Mouse (Mus musculus) heart, embryonic 15.5 days (tissue): ENCODE results near the gene Lsamp. TPM values are rescaled to one million over a fixed set of nuclear protein-coding genes. Genes with fewer than 3 reads are reported as not detected.
A peak's percentile ranks its signal among the peaks of the same experiment; 100 is the strongest.

Experiments
- ATAC-seq: fragments of 200-750 bp; cut with Nextera tagmentation; replicated peaks from 2 replicates; pipeline ENCODE4 v1.8.0; 2017; ENCODE audit warnings: low read depth, moderate TSS enrichment; ENCODE audit not compliant: insufficient number of reproducible peaks, insufficient read depth, low FRiP score
- H3K27ac ChIP-seq: fragments of 300-500 bp; sonication (generic); 2 replicates; pipeline ENCODE4 v1.5.1; 2015; ENCODE audit warnings: mild to moderate bottlenecking, inconsistent platforms
- H3K27me3 ChIP-seq: fragments of 300-500 bp; sonication (generic); 2 replicates; pipeline ENCODE4 v1.6.1; 2015; ENCODE audit warnings: inconsistent platforms
- H3K36me3 ChIP-seq: fragments of 300-500 bp; sonication (generic); 2 replicates; pipeline ENCODE4 v1.6.1; 2015; ENCODE audit warnings: mild to moderate bottlenecking, inconsistent platforms
- H3K4me1 ChIP-seq: fragments of 300-500 bp; sonication (generic); replicated peaks from 2 replicates; pipeline ENCODE4 v1.6.1; 2015; ENCODE audit warnings: inconsistent platforms
- H3K4me2 ChIP-seq: fragments of 300-500 bp; sonication (generic); 2 replicates; pipeline ENCODE4 v1.6.1; 2015; ENCODE audit warnings: inconsistent platforms, mild to moderate bottlenecking, moderate library complexity
- H3K4me3 ChIP-seq: fragments of 300-500 bp; sonication (generic); 2 replicates; pipeline ENCODE4 v1.5.1; 2015; ENCODE audit warnings: mild to moderate bottlenecking, inconsistent platforms
- H3K9ac ChIP-seq: fragments of 300-500 bp; sonication (generic); 2 replicates; pipeline ENCODE4 v1.6.1; 2015; ENCODE audit warnings: mild to moderate bottlenecking, inconsistent platforms
- H3K9me3 ChIP-seq: fragments of 300-500 bp; sonication (generic); replicated peaks from 2 replicates; pipeline ENCODE4 v1.6.1; 2016; ENCODE audit warnings: inconsistent platforms
- WGBS: fragments of 180-500 bp; shearing (Covaris S2); methylation state at CpG from one replicate; pipeline ENCODE4 v1.1.7; 2015; ENCODE audit warnings: mixed read lengths; 5-methylcytosine and 5-hydroxymethylcytosine counted together
- polyA plus RNA-seq: library from polyadenylated mRNA; unstranded; fragments of >200 nt; fragmentation: Nextera tagmentation; extraction: Ambion mirVana; gene quantifications from 2 replicates; pipeline ENCODE4 v1.2.1, GENCODE M21; 2015

Gene Lsamp
- polyA plus RNA-seq, 1 experiment from 2014 or later = 1.7 TPM

DNA sequence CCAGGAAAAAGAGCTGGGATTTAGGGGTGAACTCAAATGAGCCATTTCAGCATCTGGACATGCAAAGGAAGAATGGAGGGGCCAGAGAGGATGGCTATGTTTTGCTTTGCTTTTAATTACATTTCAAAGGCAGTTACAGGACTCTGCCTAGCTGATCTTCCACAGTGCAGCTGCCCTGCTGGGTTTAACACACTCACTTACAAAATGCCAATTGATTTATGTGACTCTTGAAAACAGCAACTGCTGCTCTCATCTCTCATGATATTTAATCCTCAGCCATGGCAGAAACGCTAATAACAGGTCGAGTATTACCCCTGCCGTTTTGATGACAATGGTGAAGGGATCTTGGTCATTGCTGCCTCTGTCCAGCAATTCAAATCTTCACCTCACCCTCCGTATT, 2139.7 kb downstream of the Lsamp start:
- WGBS = 65% methylated on average over 4 of the region's 4 CpGs
- Histone ChIP-seq H3K36me3 (no peaks in the 10 kb centered on the region), H3K4me3 (no peak overlapping the region), H3K27me3 (no peaks in the 10 kb centered on the region), H3K27ac (no peak overlapping the region), H3K4me2 (no peak overlapping the region), H3K4me1 (no peaks in the 10 kb centered on the region), H3K9ac (no peak overlapping the region), H3K9me3 (no peaks in the 10 kb centered on the region)
- no peak for ATAC-seq

DNA sequence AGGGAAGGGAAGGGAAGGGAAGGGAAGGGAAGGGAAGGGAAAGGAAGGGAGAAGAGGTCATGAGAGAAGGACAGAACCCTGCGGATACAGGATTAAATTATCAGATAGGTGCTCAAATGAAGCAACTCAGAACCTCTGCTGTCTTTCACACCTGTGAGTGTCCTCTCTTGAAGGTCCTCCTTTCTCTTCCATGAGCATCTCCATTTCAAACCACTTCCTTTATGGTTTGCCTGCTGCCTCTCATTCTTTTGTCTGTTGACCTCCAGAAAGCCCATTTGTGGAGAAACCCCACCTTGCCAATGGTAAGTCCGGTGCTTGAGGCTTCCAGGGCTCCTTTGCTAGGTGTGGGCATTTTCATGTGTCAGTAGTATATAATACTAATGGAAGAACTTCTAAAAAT, 2141.9 kb downstream of the Lsamp start:
- Histone ChIP-seq H3K36me3 (no peaks in the 10 kb centered on the region), H3K4me1 (no peaks in the 10 kb centered on the region), H3K27ac (no peak overlapping the region), H3K9ac (no peak overlapping the region), H3K27me3 (no peaks in the 10 kb centered on the region), H3K9me3 (no peaks in the 10 kb centered on the region), H3K4me2 (no peak overlapping the region), H3K4me3 (no peak overlapping the region)
- WGBS = 69% methylated on average over 2 of the region's 2 CpGs
- no peak for ATAC-seq

DNA sequence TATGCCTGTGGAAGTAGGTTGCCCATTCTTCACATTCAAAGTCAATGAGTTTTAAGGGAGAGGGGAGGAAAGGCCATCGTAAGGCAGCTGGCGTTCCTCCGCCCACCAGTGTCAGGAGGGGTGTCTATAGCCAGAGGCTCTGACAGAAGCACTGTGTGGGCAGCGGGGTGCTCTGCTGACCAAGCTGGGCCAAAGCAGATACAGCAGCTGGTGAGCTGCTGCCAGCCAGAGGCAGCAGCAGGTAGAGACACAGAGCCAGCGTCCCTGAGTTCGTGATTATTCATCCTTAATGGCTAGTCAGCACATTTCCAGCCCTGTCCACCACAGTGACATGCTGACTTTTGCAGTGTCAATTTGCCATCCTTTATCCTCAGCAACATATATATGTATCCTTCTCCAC, 2163.0 kb downstream of the Lsamp start:
- Histone ChIP-seq H3K4me2 (no peak overlapping the region), H3K36me3 (no peaks in the 10 kb centered on the region), H3K4me3 (no peak overlapping the region), H3K9me3 (no peaks in the 10 kb centered on the region), H3K9ac (no peak overlapping the region), H3K27ac (no peak overlapping the region), H3K4me1 (no peaks in the 10 kb centered on the region), H3K27me3 (no peaks in the 10 kb centered on the region)
- 69% methylated on average over 6 of the region's 6 CpGs for WGBS
- ATAC-seq = no peak

DNA sequence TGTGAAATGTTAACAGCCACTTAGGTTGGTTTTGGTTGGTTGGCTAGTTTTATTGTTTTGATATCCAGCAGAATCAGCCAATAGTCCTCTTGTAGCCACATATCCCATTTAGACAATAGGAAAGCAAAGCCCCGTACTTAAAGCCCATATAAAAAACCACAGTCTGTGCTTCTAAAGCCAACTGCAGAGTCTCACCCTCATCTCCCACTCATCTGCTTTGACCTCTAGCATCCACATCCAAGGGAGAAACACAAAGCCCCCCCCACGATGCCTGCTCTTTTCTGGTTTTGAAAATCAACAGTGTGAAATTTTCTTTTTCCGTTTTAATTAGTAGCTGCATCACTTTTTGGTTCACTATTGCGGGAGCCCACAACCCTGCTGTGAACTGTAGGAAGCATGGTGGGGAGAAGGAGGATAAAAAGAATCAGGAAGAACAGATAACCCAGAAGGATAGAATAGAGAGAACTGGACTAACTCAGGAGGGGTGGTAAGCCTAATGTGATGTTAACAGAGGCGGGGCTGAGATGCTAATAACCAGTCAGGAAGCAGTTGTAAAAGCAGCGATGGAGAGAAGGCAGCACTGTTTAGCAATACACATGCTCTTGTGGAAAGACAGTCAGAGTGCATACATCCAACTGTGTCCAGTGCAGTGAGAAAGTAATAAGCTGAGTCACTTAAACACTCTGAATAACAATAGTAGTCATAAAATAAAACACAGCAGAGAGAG, 2165.2 kb downstream of the Lsamp start:
- Histone ChIP-seq H3K4me3 (no peak overlapping the region), H3K9me3 (no peaks in the 10 kb centered on the region), H3K36me3 (no peaks in the 10 kb centered on the region), H3K9ac (no peak overlapping the region), H3K4me1 (peaks cover 6% of the 10 kb centered on the region), H3K27me3 (no peaks in the 10 kb centered on the region), H3K27ac (no peak overlapping the region), H3K4me2 (no peak overlapping the region)
- ATAC-seq = no peak
- WGBS = 68% methylated on average over 6 of the region's 6 CpGs

DNA sequence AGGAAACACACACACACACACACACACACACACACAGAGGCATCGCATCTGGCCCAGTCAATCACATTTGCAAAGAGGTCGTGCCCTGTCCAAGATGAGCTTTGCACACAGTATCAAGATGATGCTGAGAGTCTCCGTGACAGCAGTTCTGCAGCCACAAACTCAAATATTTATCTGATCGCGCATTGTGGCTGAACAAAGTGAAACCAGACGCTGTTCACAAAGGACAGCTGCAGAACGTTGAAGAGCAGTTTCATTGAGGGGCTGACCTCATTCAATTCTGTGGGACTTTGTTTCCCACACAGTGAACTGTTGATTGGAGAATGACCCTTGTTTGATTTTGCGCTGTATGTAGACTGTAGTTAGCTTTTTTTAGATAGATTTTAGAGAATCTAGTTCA, 2168.5 kb downstream of the Lsamp start:
- Histone ChIP-seq H3K4me2 (peak overlapping the region; percentile 44), H3K4me3 (peak overlapping the region; percentile 0; the same call in 1 of the 2 replicates), H3K4me1 (peaks cover 6% of the 10 kb centered on the region), H3K27ac (no peak overlapping the region), H3K9ac (no peak overlapping the region), H3K9me3 (no peaks in the 10 kb centered on the region), H3K27me3 (no peaks in the 10 kb centered on the region), H3K36me3 (no peaks in the 10 kb centered on the region)
- 32% methylated on average over 8 of the region's 8 CpGs for WGBS
- ATAC-seq = no peak

DNA sequence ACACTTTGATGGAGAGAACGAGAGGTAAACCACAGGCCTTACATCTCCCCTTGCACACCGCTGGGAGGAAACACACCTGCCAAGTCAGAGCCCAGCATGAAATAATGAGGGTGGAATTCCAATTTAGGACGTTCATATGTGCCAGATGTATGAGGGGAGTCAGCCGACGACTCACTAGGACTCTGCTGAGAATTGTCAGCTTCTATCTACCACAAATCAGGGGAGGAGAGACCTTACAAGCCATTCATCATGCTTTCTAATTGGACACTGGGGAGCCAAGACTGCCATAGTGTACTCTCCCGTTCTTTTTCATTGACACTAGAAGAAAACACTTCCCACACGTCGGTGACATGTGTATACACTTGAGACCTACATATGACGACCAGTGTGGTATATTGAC, 2173.7 kb downstream of the Lsamp start:
- Histone ChIP-seq H3K4me3 (no peak overlapping the region), H3K27me3 (no peaks in the 10 kb centered on the region), H3K9me3 (no peaks in the 10 kb centered on the region), H3K4me1 (peaks cover under 1% of the 10 kb centered on the region; the same call in 1 of the 2 replicates), H3K27ac (no peak overlapping the region), H3K36me3 (no peaks in the 10 kb centered on the region), H3K4me2 (no peak overlapping the region), H3K9ac (no peak overlapping the region)
- 73% methylated on average over 9 of the region's 9 CpGs for WGBS
- ATAC-seq = no peak

DNA sequence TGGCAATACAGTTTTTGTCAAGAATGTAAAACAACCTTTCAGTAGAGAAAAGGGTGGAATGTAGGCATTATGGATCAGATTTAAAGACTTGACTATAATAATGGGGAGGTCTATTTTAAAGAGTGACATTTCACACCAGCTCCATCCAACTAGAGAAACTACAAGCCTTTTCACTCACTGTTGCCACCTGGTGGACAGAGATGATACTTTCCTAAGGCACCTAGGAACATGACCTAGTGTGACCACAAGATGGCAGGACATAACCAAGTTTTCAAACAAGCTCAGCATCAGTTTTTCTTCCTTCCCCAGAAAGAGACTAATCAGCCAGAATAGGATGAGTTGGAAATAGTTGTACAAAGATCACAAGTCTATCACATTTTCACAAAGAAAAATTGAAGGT, 2180.8 kb downstream of the Lsamp start:
- Histone ChIP-seq H3K36me3 (no peaks in the 10 kb centered on the region), H3K9ac (no peak overlapping the region), H3K27ac (no peak overlapping the region), H3K4me1 (no peaks in the 10 kb centered on the region), H3K4me2 (no peak overlapping the region), H3K27me3 (no peaks in the 10 kb centered on the region), H3K4me3 (no peak overlapping the region), H3K9me3 (no peaks in the 10 kb centered on the region)
- no peak for ATAC-seq

DNA sequence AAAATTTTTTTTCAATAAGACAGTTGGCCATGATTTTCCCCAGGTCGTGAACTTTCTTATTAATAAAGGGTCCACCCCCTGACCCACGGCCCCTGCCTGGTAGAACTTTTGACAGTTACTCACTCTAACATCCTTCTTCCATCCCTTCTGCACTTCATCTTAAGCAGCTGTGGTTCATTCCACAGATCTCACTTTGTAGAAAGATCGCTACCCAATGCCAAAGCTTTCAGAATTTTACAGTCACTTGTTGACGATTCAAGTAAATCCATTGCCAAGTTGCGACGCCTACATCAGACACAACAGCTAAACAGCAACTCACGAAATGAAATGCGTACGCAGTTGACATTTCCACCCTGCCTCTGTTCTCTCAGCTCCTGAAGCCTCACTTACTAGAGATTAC, 2184.1 kb downstream of the Lsamp start:
- H3K4me2 ChIP-seq = no peak overlapping the region
- no peaks in the 10 kb centered on the region for H3K4me1 ChIP-seq
- no peaks in the 10 kb centered on the region for H3K36me3 ChIP-seq
- H3K9me3 ChIP-seq = no peaks in the 10 kb centered on the region
- WGBS = 83% methylated on average over 9 of the region's 9 CpGs
- no peak for ATAC-seq
- no peaks in the 10 kb centered on the region for H3K27me3 ChIP-seq
- H3K4me3 ChIP-seq = no peak overlapping the region
- no peak overlapping the region for H3K27ac ChIP-seq
- no peak overlapping the region for H3K9ac ChIP-seq

DNA sequence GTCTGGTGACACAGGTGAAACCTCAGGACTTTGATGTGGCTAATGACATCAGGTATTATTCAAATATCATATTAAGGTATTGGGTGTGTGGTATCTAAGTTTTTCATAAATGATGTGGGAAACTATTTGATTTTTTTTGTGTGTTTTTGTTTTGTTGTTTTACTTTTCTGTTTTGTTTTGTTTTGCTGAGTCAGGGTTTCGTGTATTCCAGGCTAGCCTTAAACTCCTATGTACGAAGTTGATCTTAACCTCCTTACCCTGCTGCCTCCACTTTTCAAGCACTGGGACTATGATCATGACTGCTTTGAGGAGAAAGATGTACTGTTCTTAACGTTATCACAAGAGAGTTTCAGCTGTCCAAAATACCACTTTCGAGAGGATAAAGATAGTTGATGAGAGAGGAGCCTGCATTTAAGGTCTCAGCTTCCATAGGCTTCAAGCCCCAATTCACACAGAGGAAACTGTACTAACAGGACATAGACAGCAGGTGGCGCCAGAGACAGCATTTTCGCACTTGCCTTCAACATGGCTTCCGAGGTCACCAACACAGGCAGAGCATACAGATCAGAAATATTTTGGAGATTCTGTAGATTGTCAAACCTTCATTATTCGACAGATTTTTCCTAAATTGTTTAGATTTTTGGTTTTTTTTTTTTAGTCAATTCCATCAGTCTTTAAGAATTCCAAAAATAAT, 2185.4 kb downstream of the Lsamp start:
- Histone ChIP-seq H3K9me3 (no peaks in the 10 kb centered on the region), H3K4me3 (no peak overlapping the region), H3K27ac (no peak overlapping the region), H3K27me3 (no peaks in the 10 kb centered on the region), H3K9ac (no peak overlapping the region), H3K36me3 (no peaks in the 10 kb centered on the region), H3K4me1 (no peaks in the 10 kb centered on the region), H3K4me2 (no peak overlapping the region)
- WGBS = 17% methylated on average over 8 of the region's 8 CpGs
- no peak for ATAC-seq

DNA sequence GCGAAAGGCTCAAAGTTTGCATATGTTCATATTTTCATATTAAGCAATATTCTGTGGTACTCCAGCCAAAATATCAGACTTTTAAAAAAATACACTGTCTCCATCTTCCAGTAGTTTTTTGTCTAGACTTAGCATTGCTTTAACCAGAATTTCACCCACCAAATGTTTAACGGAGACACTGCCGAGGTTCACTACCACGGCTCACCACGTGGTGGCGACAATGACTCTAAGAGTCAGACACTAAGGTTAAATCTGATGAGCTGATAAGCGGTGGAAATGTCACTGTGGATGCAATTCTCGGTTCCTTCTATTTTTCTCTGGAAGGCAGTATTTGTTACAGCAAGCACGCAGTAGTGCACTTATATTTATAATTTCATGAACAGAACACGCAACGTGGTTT, 2188.3 kb downstream of the Lsamp start:
- Histone ChIP-seq H3K9ac (no peak overlapping the region), H3K4me3 (no peak overlapping the region), H3K27ac (no peak overlapping the region), H3K9me3 (no peaks in the 10 kb centered on the region), H3K27me3 (no peaks in the 10 kb centered on the region), H3K36me3 (no peaks in the 10 kb centered on the region), H3K4me1 (no peaks in the 10 kb centered on the region), H3K4me2 (no peak overlapping the region)
- no peak for ATAC-seq
- 35% methylated on average over 11 of the region's 11 CpGs for WGBS

DNA sequence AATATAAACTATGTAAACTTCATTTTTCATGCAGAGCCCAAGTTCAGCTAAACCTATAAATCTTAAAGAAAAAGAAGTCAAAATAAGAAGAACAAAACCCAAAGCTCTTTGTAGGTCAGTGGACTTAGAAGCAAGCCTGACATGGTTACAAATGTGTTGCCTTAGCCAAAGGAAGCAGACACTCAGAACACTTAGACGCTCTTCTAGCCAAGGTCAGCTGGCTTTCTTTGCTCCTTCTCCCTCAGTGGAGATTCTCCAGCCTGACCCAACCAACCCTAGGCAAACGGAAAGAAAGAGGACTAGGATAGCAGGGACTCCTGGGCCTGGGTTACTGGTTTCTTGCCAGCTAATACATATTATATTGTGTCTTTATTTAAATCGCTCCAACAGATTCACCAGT, 2194.7 kb downstream of the Lsamp start:
- no peak for ATAC-seq
- WGBS = 63% methylated on average over 3 of the region's 3 CpGs
- H3K4me3 ChIP-seq = no peak overlapping the region
- H3K36me3 ChIP-seq = no peaks in the 10 kb centered on the region
- H3K27me3 ChIP-seq = no peaks in the 10 kb centered on the region
- no peaks in the 10 kb centered on the region for H3K4me1 ChIP-seq
- H3K4me2 ChIP-seq = no peak overlapping the region
- no peak overlapping the region for H3K9ac ChIP-seq
- H3K9me3 ChIP-seq = no peaks in the 10 kb centered on the region
- no peak overlapping the region for H3K27ac ChIP-seq

DNA sequence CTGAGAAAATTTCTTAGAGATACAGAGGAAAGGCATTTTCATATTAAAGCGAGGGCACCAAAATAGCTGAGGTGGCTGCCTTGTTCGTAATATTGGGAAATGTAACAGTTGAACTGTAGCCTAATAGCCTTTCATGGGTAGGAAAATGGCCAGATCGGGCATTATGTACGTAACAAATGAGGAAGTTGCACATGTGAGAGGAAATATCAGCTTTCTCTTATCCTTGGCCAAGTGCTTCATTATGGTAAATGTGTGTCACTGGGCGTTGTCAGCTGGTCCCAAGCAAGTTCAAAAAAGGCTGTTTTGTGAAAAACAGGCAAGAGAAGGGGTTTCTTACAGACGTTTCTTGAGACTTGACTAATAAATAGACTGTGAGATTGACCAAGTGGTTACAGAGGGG, 2195.9 kb downstream of the Lsamp start:
- Histone ChIP-seq H3K4me2 (no peak overlapping the region), H3K9me3 (no peaks in the 10 kb centered on the region), H3K27me3 (no peaks in the 10 kb centered on the region), H3K27ac (no peak overlapping the region), H3K36me3 (no peaks in the 10 kb centered on the region), H3K4me3 (no peak overlapping the region), H3K9ac (no peak overlapping the region), H3K4me1 (no peaks in the 10 kb centered on the region)
- 74% methylated on average over 6 of the region's 6 CpGs for WGBS
- no peak for ATAC-seq
